Mouse (Mus musculus) brain, embryonic 14.5 days (tissue): Measurements from ENCODE around the gene Zfp672. TPM values are rescaled to one million over a fixed set of nuclear protein-coding genes. Genes with fewer than 3 reads are reported as not detected.

ENCODE experiments used
- DNase-seq: peaks from one replicate; pipeline ENCODE4 v3.0.0-alpha.2; 2011; ENCODE audit warnings: low read depth
- CTCF ChIP-seq: fragments of 200-500 bp; IDR thresholded peaks from 2 replicates; pipeline ENCODE4 v1.5.1; 2012; ENCODE audit warnings: inconsistent platforms, mild to moderate bottlenecking, moderate library complexity, borderline replicate concordance; ENCODE audit not compliant: insufficient read depth, insufficient read length; ENCODE audit errors: extremely low read depth
- POLR2A ChIP-seq: fragments of 200-500 bp; IDR thresholded peaks from 2 replicates; pipeline ENCODE4 v1.6.1; 2012; ENCODE audit warnings: mild to moderate bottlenecking, inconsistent platforms, borderline replicate concordance; ENCODE audit not compliant: poor library complexity, insufficient read depth, insufficient read length, severe bottlenecking; ENCODE audit errors: extremely low read depth
- polyA plus RNA-seq: library from polyadenylated mRNA; depleted of rRNA; stranded (reverse); fragments of >200 nt; gene quantifications from 2 replicates; pipeline ENCODE4 v1.2.3, GENCODE M21; 2012; rRNA removed

Gene Zfp672
- polyA plus RNA-seq, 1 experiment = 41.9 TPM

DNA sequence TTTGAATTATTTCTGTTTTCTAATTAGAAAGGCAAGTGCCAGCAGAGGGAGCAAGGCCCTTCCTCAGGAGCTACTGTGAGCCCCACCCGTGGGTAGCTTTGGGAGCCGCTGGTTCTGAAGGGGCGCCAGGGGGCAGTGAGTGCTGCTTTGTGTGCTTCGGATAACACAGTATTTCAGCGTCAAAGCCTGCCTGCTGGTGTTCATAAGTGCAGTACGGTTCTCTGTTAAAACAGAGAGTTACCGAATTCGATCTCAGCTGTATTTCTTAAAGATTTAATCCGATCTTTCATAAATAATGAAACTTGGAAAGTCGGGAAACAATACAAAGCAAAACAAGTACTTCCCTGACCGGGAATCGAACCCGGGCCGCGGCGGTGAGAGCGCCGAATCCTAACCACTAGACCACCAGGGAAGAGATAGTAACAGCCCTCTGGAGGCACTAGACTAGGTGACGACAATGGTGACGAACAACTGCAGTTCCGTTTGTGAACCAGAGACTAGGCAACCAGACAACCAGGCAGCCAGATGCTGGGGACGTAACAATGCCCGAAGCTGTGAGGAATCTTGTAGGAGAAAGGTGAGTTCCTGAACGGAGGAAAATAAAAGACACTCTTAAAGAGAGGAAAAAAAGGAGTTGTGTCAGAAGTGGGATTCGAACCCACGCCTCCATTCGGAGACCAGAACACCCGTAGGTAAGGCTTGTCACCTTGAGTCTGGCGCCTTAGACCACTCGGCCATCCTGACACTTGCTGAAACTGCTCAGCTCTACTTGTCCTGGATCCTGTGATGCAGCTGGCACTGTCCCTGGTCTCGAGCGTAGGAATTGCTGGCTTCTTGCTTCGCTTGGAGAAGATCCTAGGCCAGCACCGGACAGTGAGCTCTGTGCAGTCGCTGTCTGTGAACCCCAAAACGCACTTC, 28.0 kb downstream of the Zfp672 start:
- peak; percentile 16; the same call in 1 of the 2 replicates for TF ChIP-seq POLR2A
- TF ChIP-seq CTCF = peak; percentile 78
- peak; percentile 98 for DNase-seq

DNA sequence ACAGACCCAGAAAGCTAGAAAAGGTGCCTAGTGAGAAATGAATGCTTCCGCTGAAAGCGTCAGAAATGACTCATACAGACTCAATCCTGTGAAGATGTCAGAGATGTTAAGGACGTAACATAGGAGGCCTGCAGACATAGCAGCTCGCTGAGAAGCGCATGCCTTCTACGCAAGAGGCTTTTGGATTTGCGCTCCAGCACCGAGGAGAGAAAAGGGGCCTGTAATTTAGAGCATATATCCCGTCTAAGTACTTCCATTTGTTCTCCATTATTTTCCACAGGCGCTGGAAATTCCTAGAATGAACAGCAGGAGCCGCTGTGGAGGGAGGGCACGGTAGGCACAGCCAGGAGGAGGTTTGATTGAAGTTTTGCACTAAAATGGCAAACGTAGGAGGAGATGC, 29.1 kb downstream of the Zfp672 start:
- peak; percentile 88 for DNase-seq
- TF ChIP-seq CTCF (peak; percentile 82; the same call in 1 of the 2 replicates), POLR2A (no peak)

DNA sequence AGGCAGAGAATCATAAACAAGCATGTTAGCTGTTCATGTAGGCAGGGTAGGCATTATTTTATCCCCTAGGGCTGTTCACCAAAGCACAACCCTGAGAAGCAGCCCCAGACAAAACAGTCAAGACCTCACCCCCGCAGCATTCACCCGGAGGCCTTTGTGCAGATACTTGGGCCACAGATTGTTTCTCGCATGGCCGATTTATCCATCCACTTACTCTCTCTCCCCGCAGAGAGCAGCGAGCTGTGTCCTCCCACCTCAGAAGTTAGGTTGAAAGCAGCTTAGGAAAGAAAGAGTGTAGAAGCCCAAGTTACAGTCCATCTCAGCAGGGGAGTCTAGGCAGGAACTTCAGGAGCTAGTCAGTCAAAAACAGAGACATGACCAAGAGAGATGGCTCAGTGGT, 32.7 kb downstream of the Zfp672 start:
- no peak for TF ChIP-seq CTCF
- TF ChIP-seq POLR2A = no peak
- no peak for DNase-seq

DNA sequence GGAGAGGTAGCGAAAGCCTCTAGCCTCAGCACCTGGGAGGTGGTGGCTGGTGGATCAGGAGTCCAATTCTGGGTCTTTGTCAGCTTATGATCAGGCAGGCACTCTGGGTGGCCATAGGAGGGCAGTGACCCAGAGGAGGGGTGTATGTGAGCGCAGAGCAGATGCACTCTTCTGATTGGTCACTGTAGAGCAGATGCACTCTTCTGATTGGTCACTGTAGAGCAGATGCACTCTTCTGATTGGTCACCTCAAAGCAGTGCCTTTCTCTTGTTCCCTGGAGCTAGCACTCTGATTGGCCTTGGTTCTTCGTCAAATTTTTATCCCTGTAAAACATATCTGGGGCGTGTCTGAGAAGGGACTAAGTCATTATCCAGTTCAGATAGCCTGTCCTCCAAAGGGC, 37.3 kb downstream of the Zfp672 start:
- no peak for TF ChIP-seq CTCF
- TF ChIP-seq POLR2A = no peak

DNA sequence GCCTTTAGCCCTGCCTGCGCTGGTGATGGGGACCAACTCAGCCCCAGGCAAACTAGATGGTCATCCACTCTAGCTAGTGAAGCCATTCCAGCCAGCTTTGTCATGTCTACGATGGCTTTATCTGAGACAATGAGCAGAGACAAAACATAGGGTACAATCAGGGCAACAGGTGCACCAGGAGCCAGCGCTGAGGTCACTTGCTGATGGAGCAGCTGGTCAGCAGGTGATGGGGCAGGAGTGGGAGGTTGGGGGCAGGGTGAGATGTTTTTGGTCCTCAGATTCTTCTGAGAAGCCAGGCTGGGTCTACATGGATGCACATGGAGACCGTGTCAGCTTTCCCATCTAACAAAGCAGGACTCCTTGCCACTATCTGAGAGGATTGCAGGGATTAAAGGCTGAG, 39.3 kb downstream of the Zfp672 start:
- DNase-seq = no peak
- TF ChIP-seq CTCF (no peak), POLR2A (no peak)

More for the DNA sequence above, 37.3 kb downstream of the Zfp672 start:
- DNase-seq = no peak

DNA sequence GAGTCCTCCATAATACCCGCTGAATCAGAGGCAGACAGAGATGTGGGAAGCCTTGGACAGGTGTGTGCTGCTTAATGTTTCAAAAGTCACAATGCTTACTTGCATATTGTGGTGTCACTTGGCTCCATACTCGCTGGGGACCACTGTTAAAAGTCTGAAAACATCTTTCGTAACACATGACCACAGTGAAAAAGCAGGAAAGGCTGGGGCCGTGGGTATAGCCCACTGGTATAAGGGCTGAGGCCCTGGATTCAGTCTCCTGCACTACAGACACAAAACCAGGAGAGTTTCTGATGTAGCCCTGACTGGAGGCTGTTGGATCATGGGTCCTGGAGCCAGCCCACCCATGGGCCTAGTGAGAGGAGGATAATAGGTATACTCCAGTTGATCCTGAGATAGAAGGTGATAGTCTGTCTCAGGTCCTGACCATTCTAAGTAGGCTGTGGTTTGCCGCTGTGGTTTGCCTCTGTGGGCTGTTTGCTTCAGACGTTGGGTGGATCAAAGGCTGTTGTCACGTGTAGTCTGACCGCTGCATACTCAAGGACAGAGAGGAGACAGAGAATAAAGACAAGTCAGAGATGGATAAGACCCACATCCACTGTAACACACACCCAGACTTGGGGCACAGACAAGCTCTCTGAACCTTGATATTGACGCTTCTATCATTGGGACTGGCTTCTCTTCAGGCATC, 40.0 kb downstream of the Zfp672 start:
- no peak for DNase-seq
- TF ChIP-seq POLR2A = no peak
- no peak for TF ChIP-seq CTCF

DNA sequence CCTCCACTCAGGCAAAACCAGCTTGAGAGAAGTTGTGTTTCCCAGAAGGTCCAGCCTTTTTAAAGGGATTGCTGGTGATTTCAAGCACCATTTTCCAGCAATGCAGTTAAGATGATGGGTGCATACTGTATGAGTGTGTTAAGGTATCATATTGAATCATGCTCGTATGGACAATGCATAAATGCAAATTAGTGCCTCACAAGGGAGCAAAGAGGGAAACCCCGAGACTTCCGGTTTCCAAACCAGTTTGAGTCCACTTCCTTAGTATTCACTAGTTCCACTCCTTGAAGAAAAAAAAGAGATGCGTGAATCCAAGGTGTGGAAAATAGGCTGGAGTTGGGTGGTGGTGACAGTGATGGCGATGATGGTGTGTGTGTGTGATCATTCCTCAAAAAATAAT, 47.6 kb downstream of the Zfp672 start:
- DNase-seq = no peak
- TF ChIP-seq POLR2A = no peak
- no peak for TF ChIP-seq CTCF

DNA sequence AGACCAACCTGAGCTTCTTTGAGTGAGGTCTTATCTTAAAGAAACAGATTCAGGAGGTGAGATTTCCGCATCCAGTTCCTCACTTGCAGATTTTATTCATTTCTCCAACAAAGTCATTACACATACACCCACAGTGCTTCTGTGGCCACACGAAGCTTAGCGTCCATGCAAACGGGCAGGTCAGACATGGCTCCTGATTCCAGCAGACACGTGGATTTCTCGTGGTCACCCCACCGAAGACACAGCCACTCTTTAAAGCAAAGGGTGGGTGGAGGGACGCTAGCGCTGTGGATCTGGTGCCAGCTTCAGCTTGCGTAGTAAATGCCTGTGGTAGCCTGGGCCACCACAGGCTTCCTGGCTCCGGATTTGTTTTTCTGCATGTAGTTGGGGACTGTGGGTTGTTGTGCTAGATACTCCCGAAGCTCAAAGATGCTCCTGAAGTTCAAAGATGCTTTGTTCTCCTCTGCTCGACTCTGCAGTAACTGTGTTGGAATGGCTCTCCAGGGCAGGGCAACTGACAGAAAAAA, 48.1 kb downstream of the Zfp672 start:
- TF ChIP-seq CTCF = no peak
- no peak for TF ChIP-seq POLR2A
- no peak for DNase-seq

DNA sequence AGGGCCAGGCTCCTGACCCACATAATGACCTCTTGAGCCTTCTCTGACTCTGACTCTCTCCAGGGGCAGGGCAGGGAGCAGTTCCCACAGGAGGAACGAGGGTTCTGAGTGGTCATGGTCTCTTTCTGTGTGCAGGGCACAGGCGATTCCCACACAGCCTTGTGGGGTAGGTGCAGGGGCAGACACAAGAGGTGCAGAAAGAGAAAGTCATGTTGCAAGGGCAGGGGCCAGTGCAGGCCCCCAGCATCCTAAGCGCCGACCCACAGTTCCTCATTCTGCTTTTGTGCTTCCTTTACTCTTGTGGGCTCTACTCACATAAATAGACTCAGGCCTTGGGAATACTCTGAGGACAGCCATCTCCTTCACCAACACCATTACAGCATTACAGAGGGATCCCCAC, 54.4 kb downstream of the Zfp672 start:
- TF ChIP-seq POLR2A = no peak
- TF ChIP-seq CTCF = no peak
- no peak for DNase-seq

DNA sequence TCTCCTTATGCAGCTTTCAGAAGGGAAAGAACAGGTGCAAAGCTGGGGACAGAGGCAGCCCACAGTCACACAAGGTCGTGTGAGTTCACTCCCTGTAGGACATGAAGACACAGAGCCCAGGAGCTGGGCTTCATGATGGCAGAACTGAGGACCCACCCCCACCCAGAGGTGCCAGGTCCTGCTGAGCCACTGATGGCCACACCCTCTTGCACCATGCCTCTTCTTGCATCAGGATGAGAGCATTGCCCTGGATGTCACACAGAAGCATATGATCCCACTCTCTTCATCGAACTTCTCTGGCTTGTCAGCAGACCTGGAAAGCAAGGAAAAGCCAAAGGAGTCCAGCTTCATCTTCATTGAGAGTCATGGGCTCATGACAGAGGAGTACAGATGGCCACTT, 55.6 kb downstream of the Zfp672 start, which contains the start of gene 4930438A08Rik:
TSS of gene 4930438A08Rik (plus strand) at position 228 of the 400 bp plus-strand sequence.
- TF ChIP-seq POLR2A (no peak), CTCF (no peak)
- no peak for DNase-seq

DNA sequence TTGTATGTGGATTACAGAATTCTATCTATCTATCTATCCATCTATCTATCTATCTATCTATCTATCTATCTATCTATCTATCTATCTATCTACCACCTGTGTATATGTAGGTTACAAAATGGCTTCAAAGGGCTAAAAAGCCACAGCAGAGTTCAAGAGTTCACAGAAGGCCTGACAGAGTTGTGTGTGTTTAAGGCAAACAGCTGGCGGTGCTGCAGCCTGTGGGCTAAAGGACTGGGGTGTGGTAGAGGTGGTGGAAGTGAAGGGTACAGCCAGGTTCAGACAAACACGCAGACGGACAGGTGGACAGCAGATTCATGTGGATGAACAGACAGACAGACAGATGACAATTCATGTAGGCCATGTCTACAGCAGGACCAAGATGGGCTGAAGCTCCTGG, 61.9 kb downstream of the Zfp672 start:
- no peak for TF ChIP-seq CTCF
- no peak for TF ChIP-seq POLR2A
- no peak for DNase-seq

Other genes with a start within 250 kb of the Zfp672 start
- not detected in 2 replicates for gene Gm12248, start 237.2 kb downstream of the Zfp672 start, polyA plus RNA-seq
- 103 and 123 TPM in 2 replicates for gene Cnot8, start 226.2 kb downstream of the Zfp672 start, polyA plus RNA-seq
- gene Gemin5, start 161.8 kb downstream of the Zfp672 start, polyA plus RNA-seq = 12.2 and 15.6 TPM in 2 replicates
- 56.5 and 73.0 TPM in 2 replicates for gene Mrpl22, start 158.7 kb downstream of the Zfp672 start, polyA plus RNA-seq
- 0.82 and 1.2 TPM in 2 replicates for gene Igtp, start 130.8 kb downstream of the Zfp672 start, polyA plus RNA-seq
- 0.61 and 1.2 TPM in 2 replicates for gene Irgm2, start 130.7 kb downstream of the Zfp672 start, polyA plus RNA-seq
- gene 4930438A08Rik, start 55.5 kb downstream of the Zfp672 start, polyA plus RNA-seq = not detected in 2 replicates
- 43.0 and 83.0 TPM in 2 replicates for gene Zfp692, start 23.3 kb downstream of the Zfp672 start, polyA plus RNA-seq
- 39.9 and 46.8 TPM in 2 replicates for gene Sh3bp5l, start 385 bp upstream of the Zfp672 start, polyA plus RNA-seq
- 0.27 and 0.34 TPM in 2 replicates for gene Lypd8, start 48.7 kb upstream of the Zfp672 start, polyA plus RNA-seq
- not detected in 2 replicates for gene 1810065E05Rik, start 90.8 kb upstream of the Zfp672 start, polyA plus RNA-seq
- gene Gm12253, start 102.2 kb upstream of the Zfp672 start, polyA plus RNA-seq = not detected in 2 replicates
- not detected in 2 replicates for gene Lypd9, start 122.6 kb upstream of the Zfp672 start, polyA plus RNA-seq
- gene Olfr30, start 131.9 kb upstream of the Zfp672 start, polyA plus RNA-seq = not detected in 2 replicates
- not detected in 2 replicates for gene Olfr332, start 162.2 kb upstream of the Zfp672 start, polyA plus RNA-seq
- not detected in 2 replicates for gene Olfr331, start 172.2 kb upstream of the Zfp672 start, polyA plus RNA-seq
- gene Olfr330, start 204.5 kb upstream of the Zfp672 start, polyA plus RNA-seq = not detected in 2 replicates
- gene Olfr329-ps, start 216.1 kb upstream of the Zfp672 start, polyA plus RNA-seq = not detected in 2 replicates
- gene Olfr328, start 225.3 kb upstream of the Zfp672 start, polyA plus RNA-seq = not detected in 2 replicates
- gene Olfr224, start 240.2 kb upstream of the Zfp672 start, polyA plus RNA-seq = not detected in 2 replicates
- not detected in 2 replicates for gene Olfr325, start 247.4 kb upstream of the Zfp672 start, polyA plus RNA-seq